Mouse (Mus musculus) MN1 (cell line): ENCODE measurements around the gene 4930404N11Rik.
A peak's percentile ranks its signal among the peaks of the same experiment; 100 is the strongest.

Experiments
- DNase-seq: peaks from one replicate; pipeline ENCODE4 v3.0.0-alpha.2; 2016; ENCODE audit warnings: low spot score

4930404N11Rik gene

GRCm38 (mm10) chr10:81379809-81380378 lies 14.3 kb upstream of the 4930404N11Rik start:
- no peak for DNase-seq

GRCm38 (mm10) chr10:81379183-81379553 lies 13.6 kb upstream of the 4930404N11Rik start:
- DNase-seq = no peak

GRCm38 (mm10) chr10:81378553-81379182 lies 13.1 kb upstream of the 4930404N11Rik start:
- DNase-seq = peak; percentile 100

GRCm38 (mm10) chr10:81377793-81378552 lies 12.4 kb upstream of the 4930404N11Rik start, which contains the start of gene Fzr1:
Fzr1 (minus strand) TSS chr10:81378516.
- no peak for DNase-seq

- no peak for DNase-seq
Observed at GRCm38 (mm10) chr10:81377362-81377664, 11.7 kb upstream of the 4930404N11Rik start.

GRCm38 (mm10) chr10:81376561-81377361 lies 11.1 kb upstream of the 4930404N11Rik start:
- peak; percentile 48 for DNase-seq

- no peak for DNase-seq
Observed at GRCm38 (mm10) chr10:81375322-81375721, 9.7 kb upstream of the 4930404N11Rik start.

- DNase-seq = no peak
Observed at GRCm38 (mm10) chr10:81367207-81367495, 1.5 kb upstream of the 4930404N11Rik start.

GRCm38 (mm10) chr10:81366477-81367206 lies 1.0 kb upstream of the 4930404N11Rik start:
- no peak for DNase-seq

GRCm38 (mm10) chr10:81365073-81365472 lies 543 bp downstream of the 4930404N11Rik start:
- no peak for DNase-seq

- no peak for DNase-seq
Observed at GRCm38 (mm10) chr10:81364666-81365065, 950 bp downstream of the 4930404N11Rik start.

- DNase-seq = no peak
Observed at GRCm38 (mm10) chr10:81363436-81364346, 1.9 kb downstream of the 4930404N11Rik start.

GRCm38 (mm10) chr10:81362336-81362949 lies 3.2 kb downstream of the 4930404N11Rik start:
- no peak for DNase-seq

- DNase-seq = peak; percentile 59
Observed at GRCm38 (mm10) chr10:81360721-81361120, 4.9 kb downstream of the 4930404N11Rik start.

- DNase-seq = no peak
Observed at GRCm38 (mm10) chr10:81358841-81359240, 6.8 kb downstream of the 4930404N11Rik start.

- DNase-seq = no peak
Observed at GRCm38 (mm10) chr10:81358209-81358608, 7.4 kb downstream of the 4930404N11Rik start.

- DNase-seq = peak; percentile 93
Observed at GRCm38 (mm10) chr10:81356991-81357844, 8.4 kb downstream of the 4930404N11Rik start, which contains the start of gene Mfsd12. Mfsd12 (plus strand) TSS chr10:81357491.

- peak; percentile 53 for DNase-seq
Observed at GRCm38 (mm10) chr10:81356352-81356990, 9.1 kb downstream of the 4930404N11Rik start.

GRCm38 (mm10) chr10:81355533-81355932 lies 10.1 kb downstream of the 4930404N11Rik start:
- DNase-seq = no peak
